Mouse (Mus musculus) left cerebral cortex, postnatal 36 days (tissue): ENCODE measurements around the gene Gmds. TPM values are rescaled to one million over a fixed set of nuclear protein-coding genes. Genes with fewer than 3 reads are reported as not detected.

Experiments used
- DNase-seq, 2 experiments: peaks; one replicate each; pipeline ENCODE4 v3.0.0; 2021 to 2022; ENCODE audit warnings: low spot score in 2 of 2, mixed read lengths in 1 of 2
- intact Hi-C: fragments of 180-260 bp; cut with DNase I; formaldehyde crosslinking; loops from one replicate; pipeline ENCODE4 v1.15.1; 2025
- total RNA-seq, 2 experiments: library from RNA; stranded (reverse); gene quantifications; 2 replicates each; pipeline ENCODE4 v1.2.3; 2021

Gene Gmds
- total RNA-seq, 2 experiments from 2014 or later: 10.3 to 12.8 TPM

GRCm38 (mm10) chr13:31806890-31807735 lies 531.4 kb downstream of the Gmds start:
- DNase-seq: peak; percentile 22 to 37
- intact Hi-C loops: loop anchor here (5.0 to 10.0 kb wide), 2 partner anchors 148 to 250 kb away; partner anchors contain the start of genes A530084C06Rik and Foxq1

GRCm38 (mm10) chr13:31806428-31806832 lies 532.1 kb downstream of the Gmds start, which contains the start of gene Foxc1:
Gene Foxc1, plus strand, starts transcription at chr13:31806633.
- intact Hi-C loops: loop anchor here (5.0 to 10.0 kb wide), 2 partner anchors 148 to 249 kb away; partner anchors contain the start of genes A530084C06Rik and Foxq1
- peak; percentile 62 to 70 for DNase-seq

- peak in 1 of 2 experiments; percentile 18 for DNase-seq
- intact Hi-C loops: loop anchor here (5.0 to 10.0 kb wide), 2 partner anchors 149 to 249 kb away; partner anchors contain the start of genes A530084C06Rik and Foxq1
Observed at GRCm38 (mm10) chr13:31805831-31806427, 532.6 kb downstream of the Gmds start.

- DNase-seq: no peak
- intact Hi-C loops: loop anchor here (5.0 to 10.0 kb wide), 3 partner anchors 150 to 688 kb away; partner anchors contain the start of gene Foxf2
Observed at GRCm38 (mm10) chr13:31804571-31804970, 534.0 kb downstream of the Gmds start.

GRCm38 (mm10) chr13:31803166-31804093 lies 535.1 kb downstream of the Gmds start:
- no peak for DNase-seq
- intact Hi-C loops: loop anchor here (5.0 to 10.0 kb wide), 3 partner anchors 151 to 689 kb away; partner anchors contain the start of gene Foxf2

GRCm38 (mm10) chr13:31802447-31802846 lies 536.1 kb downstream of the Gmds start:
- DNase-seq: no peak
- intact Hi-C loops: loop anchor here (5.0 to 10.0 kb wide), 3 partner anchors 152 to 690 kb away; partner anchors contain the start of gene Foxf2

GRCm38 (mm10) chr13:31801703-31802305 lies 536.7 kb downstream of the Gmds start:
- DNase-seq: no peak
- intact Hi-C loops: loop anchor here (2.0 to 10.0 kb wide), 6 partner anchors 153 to 690 kb away; partner anchors contain the start of gene Foxf2

GRCm38 (mm10) chr13:31800581-31801576 lies 537.7 kb downstream of the Gmds start:
- DNase-seq: peak; percentile 83 to 85

GRCm38 (mm10) chr13:31798075-31798474 lies 540.5 kb downstream of the Gmds start:
- intact Hi-C loops: loop anchor here (10.0 kb wide), 1 partner anchor 1007 kb away; the partner anchor contains the start of genes D930007J09Rik and Wrnip1
- no peak for DNase-seq

More at GRCm38 (mm10) chr13:31800581-31801576, 537.7 kb downstream of the Gmds start:
- intact Hi-C loops: loop anchor here (2.0 to 10.0 kb wide), 6 partner anchors 154 to 691 kb away; partner anchors contain the start of gene Foxf2

GRCm38 (mm10) chr13:31797346-31797745 lies 541.2 kb downstream of the Gmds start:
- intact Hi-C loops: loop anchor here (10.0 kb wide), 1 partner anchor 1007 kb away; the partner anchor contains the start of genes D930007J09Rik and Wrnip1
- no peak for DNase-seq

- DNase-seq: no peak
- intact Hi-C loops: loop anchor here (2.0 to 10.0 kb wide), 4 partner anchors 618 to 1012 kb away; partner anchors contain the start of genes D930007J09Rik and Wrnip1
Observed at GRCm38 (mm10) chr13:31793163-31793562, 545.4 kb downstream of the Gmds start.

GRCm38 (mm10) chr13:31792480-31793132 lies 545.9 kb downstream of the Gmds start:
- DNase-seq: peak; percentile 31 to 47
- intact Hi-C loops: loop anchor here (2.0 to 10.0 kb wide), 4 partner anchors 618 to 1012 kb away; partner anchors contain the start of genes D930007J09Rik and Wrnip1

- intact Hi-C loops: no loop called here
- no peak for DNase-seq
Observed at GRCm38 (mm10) chr13:31784757-31785156, 553.8 kb downstream of the Gmds start.

GRCm38 (mm10) chr13:31782063-31782462 lies 556.5 kb downstream of the Gmds start:
- no peak for DNase-seq
- intact Hi-C loops: no loop called here

- intact Hi-C loops: no loop called here
- no peak for DNase-seq
Observed at GRCm38 (mm10) chr13:31780299-31780698, 558.2 kb downstream of the Gmds start.

- DNase-seq: no peak
- intact Hi-C loops: no loop called here
Observed at GRCm38 (mm10) chr13:31779281-31779981, 559.1 kb downstream of the Gmds start.
